Mouse (Mus musculus): ENCODE results near the gene Crlf1. TPM values are rescaled to one million over a fixed set of nuclear protein-coding genes. Genes with fewer than 3 reads are reported as not detected.

Gene Crlf1
- polyA plus RNA-seq, 1 experiment from 2014 or later: 3.4 TPM

GRCm38 (mm10) chr8:70540013-70540506, 47.1 kb downstream of the Crlf1 start:
- peak overlapping the region; percentile 71 for H3K4me3 ChIP-seq (ENCODE audit: low read depth, low read length)
- H3K9me3 ChIP-seq (ENCODE audit: control insufficient read depth, low read length): no peaks in the 10 kb centered on the region
- no peak for ATAC-seq (ENCODE audit: insufficient read depth, low FRiP score, low TSS enrichment)
- H3K4me2 ChIP-seq (ENCODE audit: low read depth): peak overlapping the region; percentile 80
- DNase-seq (ENCODE audit: low spot score): no peak
- H3K36me3 ChIP-seq (ENCODE audit: control insufficient read depth, insufficient read depth, low read length): peaks cover 12% of the 10 kb centered on the region
- WGBS: 12% methylated on average over 4 of the region's 4 CpGs
- no peak overlapping the region for H3K27ac ChIP-seq (ENCODE audit: low read depth, low read length)
- H3K9ac ChIP-seq (ENCODE audit: low read length): peak overlapping the region; percentile 55
- peaks cover 13% of the 10 kb centered on the region for H3K4me1 ChIP-seq (ENCODE audit: control insufficient read depth, insufficient read depth, low read length)
- H3K27me3 ChIP-seq (ENCODE audit: control insufficient read depth, insufficient read depth, low read length): no peaks in the 10 kb centered on the region

GRCm38 (mm10) chr8:70540507-70541071, 47.6 kb downstream of the Crlf1 start:
- no peaks in the 10 kb centered on the region for H3K9me3 ChIP-seq (ENCODE audit: control insufficient read depth, low read length)
- no peak overlapping the region for H3K27ac ChIP-seq (ENCODE audit: low read depth, low read length)
- peaks cover 10% of the 10 kb centered on the region for H3K36me3 ChIP-seq (ENCODE audit: control insufficient read depth, insufficient read depth, low read length)
- DNase-seq (ENCODE audit: low spot score) (no peak), ATAC-seq (ENCODE audit: insufficient read depth, low FRiP score, low TSS enrichment) (no peak)
- 70% methylated on average over 7 of the region's 7 CpGs for WGBS
- peak overlapping the region; percentile 71 for H3K4me3 ChIP-seq (ENCODE audit: low read depth, low read length)
- H3K4me1 ChIP-seq (ENCODE audit: control insufficient read depth, insufficient read depth, low read length): peaks cover 13% of the 10 kb centered on the region
- H3K9ac ChIP-seq (ENCODE audit: low read length): peak overlapping the region; percentile 55; the same call in 1 of the 2 replicates
- H3K27me3 ChIP-seq (ENCODE audit: control insufficient read depth, insufficient read depth, low read length): no peaks in the 10 kb centered on the region
- H3K4me2 ChIP-seq (ENCODE audit: low read depth): peak overlapping the region; percentile 80

GRCm38 (mm10) chr8:70541081-70541480, 48.1 kb downstream of the Crlf1 start:
- 87% methylated on average over 5 of the region's 5 CpGs for WGBS
- Histone ChIP-seq H3K9ac (ENCODE audit: low read length) (no peak overlapping the region), H3K4me2 (ENCODE audit: low read depth) (no peak overlapping the region), H3K27ac (ENCODE audit: low read depth, low read length) (no peak overlapping the region), H3K4me1 (ENCODE audit: control insufficient read depth, insufficient read depth, low read length) (peaks cover 13% of the 10 kb centered on the region), H3K4me3 (ENCODE audit: low read depth, low read length) (no peak overlapping the region), H3K9me3 (ENCODE audit: control insufficient read depth, low read length) (no peaks in the 10 kb centered on the region), H3K27me3 (ENCODE audit: control insufficient read depth, insufficient read depth, low read length) (no peaks in the 10 kb centered on the region), H3K36me3 (ENCODE audit: control insufficient read depth, insufficient read depth, low read length) (peaks cover 5% of the 10 kb centered on the region)
- DNase-seq (ENCODE audit: low spot score) (no peak), ATAC-seq (ENCODE audit: insufficient read depth, low FRiP score, low TSS enrichment) (no peak)

GRCm38 (mm10) chr8:70544200-70544687, 51.3 kb downstream of the Crlf1 start:
- no peak overlapping the region for H3K4me3 ChIP-seq (ENCODE audit: low read depth, low read length)

GRCm38 (mm10) chr8:70546412-70546811, 53.5 kb downstream of the Crlf1 start:
- Histone ChIP-seq H3K36me3 (ENCODE audit: control insufficient read depth, insufficient read depth, low read length) (no peaks in the 10 kb centered on the region), H3K27ac (ENCODE audit: low read depth, low read length) (no peak overlapping the region), H3K4me1 (ENCODE audit: control insufficient read depth, insufficient read depth, low read length) (no peaks in the 10 kb centered on the region), H3K4me3 (ENCODE audit: low read depth, low read length) (no peak overlapping the region), H3K9me3 (ENCODE audit: control insufficient read depth, low read length) (no peaks in the 10 kb centered on the region), H3K9ac (ENCODE audit: low read length) (no peak overlapping the region), H3K4me2 (ENCODE audit: low read depth) (no peak overlapping the region), H3K27me3 (ENCODE audit: control insufficient read depth, insufficient read depth, low read length) (no peaks in the 10 kb centered on the region)
- WGBS: 88% methylated on average over 4 of the region's 4 CpGs
- ATAC-seq (ENCODE audit: insufficient read depth, low FRiP score, low TSS enrichment) (no peak), DNase-seq (ENCODE audit: low spot score) (no peak)

More at GRCm38 (mm10) chr8:70544200-70544687, 51.3 kb downstream of the Crlf1 start:
- DNase-seq (ENCODE audit: low spot score) (no peak), ATAC-seq (ENCODE audit: insufficient read depth, low FRiP score, low TSS enrichment) (no peak)
- Histone ChIP-seq H3K27ac (ENCODE audit: low read depth, low read length) (0 out of 2 replicates have a peak overlapping the region, but pooled peaks have one; percentile 17), H3K4me2 (ENCODE audit: low read depth) (no peak overlapping the region), H3K36me3 (ENCODE audit: control insufficient read depth, insufficient read depth, low read length) (no peaks in the 10 kb centered on the region), H3K9me3 (ENCODE audit: control insufficient read depth, low read length) (no peaks in the 10 kb centered on the region), H3K27me3 (ENCODE audit: control insufficient read depth, insufficient read depth, low read length) (no peaks in the 10 kb centered on the region), H3K9ac (ENCODE audit: low read length) (no peak overlapping the region), H3K4me1 (ENCODE audit: control insufficient read depth, insufficient read depth, low read length) (peaks cover 9% of the 10 kb centered on the region)
- WGBS: 81% methylated on average over 6 of the region's 6 CpGs

- Histone ChIP-seq H3K4me2 (ENCODE audit: low read depth) (no peak overlapping the region), H3K27me3 (ENCODE audit: control insufficient read depth, insufficient read depth, low read length) (no peaks in the 10 kb centered on the region), H3K4me1 (ENCODE audit: control insufficient read depth, insufficient read depth, low read length) (no peaks in the 10 kb centered on the region), H3K9ac (ENCODE audit: low read length) (no peak overlapping the region), H3K36me3 (ENCODE audit: control insufficient read depth, insufficient read depth, low read length) (no peaks in the 10 kb centered on the region), H3K9me3 (ENCODE audit: control insufficient read depth, low read length) (no peaks in the 10 kb centered on the region), H3K4me3 (ENCODE audit: low read depth, low read length) (no peak overlapping the region), H3K27ac (ENCODE audit: low read depth, low read length) (no peak overlapping the region)
- no peak for DNase-seq (ENCODE audit: low spot score)
- 93% methylated on average over 6 of the region's 6 CpGs for WGBS
- no peak for ATAC-seq (ENCODE audit: insufficient read depth, low FRiP score, low TSS enrichment)
Measured at GRCm38 (mm10) chr8:70547762-70548161, 54.8 kb downstream of the Crlf1 start.

GRCm38 (mm10) chr8:70549412-70550184, 56.6 kb downstream of the Crlf1 start:
- Histone ChIP-seq H3K9me3 (ENCODE audit: control insufficient read depth, low read length) (no peaks in the 10 kb centered on the region), H3K4me3 (ENCODE audit: low read depth, low read length) (no peak overlapping the region), H3K36me3 (ENCODE audit: control insufficient read depth, insufficient read depth, low read length) (no peaks in the 10 kb centered on the region), H3K4me1 (ENCODE audit: control insufficient read depth, insufficient read depth, low read length) (no peaks in the 10 kb centered on the region), H3K27me3 (ENCODE audit: control insufficient read depth, insufficient read depth, low read length) (no peaks in the 10 kb centered on the region), H3K27ac (ENCODE audit: low read depth, low read length) (no peak overlapping the region), H3K4me2 (ENCODE audit: low read depth) (no peak overlapping the region), H3K9ac (ENCODE audit: low read length) (no peak overlapping the region)
- DNase-seq (ENCODE audit: low spot score): no peak
- ATAC-seq (ENCODE audit: insufficient read depth, low FRiP score, low TSS enrichment): no peak
- WGBS: 93% methylated on average over 10 of the region's 10 CpGs

GRCm38 (mm10) chr8:70551558-70552161, 58.7 kb downstream of the Crlf1 start:
- WGBS: 74% methylated on average over 3 of the region's 3 CpGs

More at GRCm38 (mm10) chr8:70551558-70552161, 58.7 kb downstream of the Crlf1 start:
- Histone ChIP-seq H3K4me2 (ENCODE audit: low read depth) (no peak overlapping the region), H3K27ac (ENCODE audit: low read depth, low read length) (no peak overlapping the region), H3K27me3 (ENCODE audit: control insufficient read depth, insufficient read depth, low read length) (no peaks in the 10 kb centered on the region), H3K9ac (ENCODE audit: low read length) (no peak overlapping the region), H3K36me3 (ENCODE audit: control insufficient read depth, insufficient read depth, low read length) (no peaks in the 10 kb centered on the region), H3K4me1 (ENCODE audit: control insufficient read depth, insufficient read depth, low read length) (no peaks in the 10 kb centered on the region), H3K4me3 (ENCODE audit: low read depth, low read length) (no peak overlapping the region), H3K9me3 (ENCODE audit: control insufficient read depth, low read length) (no peaks in the 10 kb centered on the region)
- no peak for DNase-seq (ENCODE audit: low spot score)
- ATAC-seq (ENCODE audit: insufficient read depth, low FRiP score, low TSS enrichment): no peak

All from neural tube, embryonic 11.5 days (tissue).